Mouse (Mus musculus): ENCODE measurements around the gene Plet1. TPM values are rescaled to one million over a fixed set of nuclear protein-coding genes. Genes with fewer than 3 reads are reported as not detected.

Gene Plet1
- total RNA-seq, 2 experiments from 2014 or later = not detected

DNA sequence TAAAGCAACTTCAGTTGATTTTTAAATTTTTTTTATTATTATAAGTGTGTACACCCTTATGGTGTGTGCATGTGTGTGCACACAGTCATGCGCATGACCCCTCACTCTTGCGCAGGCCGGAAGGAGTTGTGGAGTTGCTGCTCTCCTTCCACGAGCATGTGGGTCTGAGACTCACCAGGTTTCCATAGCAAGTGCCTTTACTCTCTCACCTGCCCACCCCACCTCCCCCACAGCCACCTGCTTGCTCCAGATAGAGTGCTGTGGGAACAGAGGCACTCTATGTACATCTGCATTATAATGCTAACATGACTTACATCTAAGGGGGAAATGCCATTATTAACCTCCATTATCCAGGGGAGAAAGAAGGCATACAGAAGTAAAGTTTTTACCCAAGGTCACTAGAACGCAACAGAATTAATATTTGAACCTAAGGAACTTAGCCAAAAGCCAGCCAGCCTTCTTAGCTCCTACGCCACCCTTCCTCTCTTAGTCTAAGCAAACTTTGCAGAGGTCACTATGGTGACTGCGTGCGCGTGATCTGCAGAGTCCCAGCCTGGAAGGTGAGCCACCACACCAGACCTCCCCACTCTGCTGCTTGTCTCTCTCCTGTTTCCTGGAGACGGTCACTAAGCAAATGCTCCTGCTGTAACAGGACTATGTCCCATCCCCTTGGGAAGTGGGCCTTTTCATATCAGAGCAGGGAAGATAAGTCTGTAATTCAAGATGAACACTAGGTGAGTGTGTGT is 1.3 kb downstream of the Plet1 start:
- no peak for ATAC-seq (ENCODE audit: poor library complexity, severe bottlenecking)

DNA sequence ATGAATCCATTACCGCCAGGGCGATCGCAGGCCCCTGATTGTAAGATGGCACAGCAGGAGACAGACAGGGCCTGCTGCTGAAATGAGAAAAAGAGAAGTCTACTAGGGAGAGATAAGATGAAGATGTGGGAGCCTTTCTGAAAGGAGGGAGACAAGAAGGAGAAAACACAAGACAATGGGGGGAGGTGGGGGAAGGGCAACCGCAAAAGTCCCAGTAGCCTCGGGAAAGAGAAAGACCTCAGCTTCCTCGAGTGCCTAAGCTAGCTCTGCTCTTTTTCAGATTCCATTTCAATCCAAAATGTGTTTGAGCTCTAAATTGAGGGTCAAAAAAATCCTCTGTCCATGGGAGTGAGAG is 1.8 kb downstream of the Plet1 start:
- no peak for ATAC-seq (ENCODE audit: poor library complexity, severe bottlenecking)

DNA sequence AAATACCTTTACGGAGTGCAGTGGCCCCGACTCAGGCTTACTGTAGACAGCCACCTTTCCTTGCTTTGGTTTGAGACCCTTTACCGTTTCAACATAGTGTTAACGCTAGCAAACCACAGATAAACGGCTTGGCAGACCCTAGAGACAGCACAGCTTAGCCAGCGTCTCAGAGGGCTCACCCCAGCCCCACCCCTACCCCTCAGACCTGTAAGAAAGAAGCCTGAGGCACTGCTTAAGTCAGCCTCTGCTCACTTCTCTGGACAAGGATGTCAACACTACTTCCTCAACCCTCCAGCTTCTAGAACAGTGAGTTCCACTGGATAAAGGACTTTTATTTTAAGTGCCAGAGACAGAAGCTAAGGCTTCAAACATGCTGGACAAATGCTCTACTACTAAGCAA is 2.2 kb downstream of the Plet1 start:
- ATAC-seq (ENCODE audit: poor library complexity, severe bottlenecking) = no peak

DNA sequence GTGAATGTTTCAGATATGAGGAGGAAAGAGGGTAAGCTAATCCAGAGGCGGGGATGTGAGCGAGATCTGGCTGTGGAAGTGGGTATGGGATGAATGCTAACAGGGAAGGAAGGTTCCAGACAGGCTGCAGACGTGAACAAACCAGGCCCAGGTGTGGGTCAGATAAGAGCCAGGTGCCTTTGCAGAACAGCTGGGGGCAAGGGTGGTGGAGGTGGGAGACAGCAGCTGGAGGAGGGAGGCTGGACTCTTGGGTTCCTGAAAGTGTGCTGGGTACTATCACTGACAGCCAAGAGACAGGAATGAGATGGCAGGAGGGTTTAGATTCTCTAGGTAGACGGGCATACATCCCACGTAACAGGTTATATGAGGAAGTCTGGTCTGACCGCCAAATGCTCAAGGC is 2.8 kb downstream of the Plet1 start:
- ATAC-seq (ENCODE audit: poor library complexity, severe bottlenecking) = no peak

DNA sequence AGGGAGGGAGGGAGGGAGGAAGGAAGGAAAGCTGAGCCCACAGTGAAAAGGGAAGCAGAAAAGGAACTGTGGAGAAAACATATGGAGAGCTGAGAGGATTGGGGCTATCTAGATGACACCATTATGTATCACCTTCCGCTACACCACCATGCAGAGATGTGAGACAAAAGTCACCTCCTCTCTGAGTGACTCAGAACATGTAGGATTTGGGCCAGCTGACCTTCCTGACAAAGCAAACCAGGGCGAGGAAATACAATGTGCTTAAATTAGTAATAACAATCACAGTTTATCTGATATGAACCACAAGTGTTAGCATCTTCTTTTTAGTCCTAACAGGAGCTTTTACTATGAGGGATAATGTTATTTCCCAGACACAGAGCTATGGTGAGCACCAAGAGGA is 3.2 kb downstream of the Plet1 start:
- ATAC-seq (ENCODE audit: poor library complexity, severe bottlenecking) = no peak

DNA sequence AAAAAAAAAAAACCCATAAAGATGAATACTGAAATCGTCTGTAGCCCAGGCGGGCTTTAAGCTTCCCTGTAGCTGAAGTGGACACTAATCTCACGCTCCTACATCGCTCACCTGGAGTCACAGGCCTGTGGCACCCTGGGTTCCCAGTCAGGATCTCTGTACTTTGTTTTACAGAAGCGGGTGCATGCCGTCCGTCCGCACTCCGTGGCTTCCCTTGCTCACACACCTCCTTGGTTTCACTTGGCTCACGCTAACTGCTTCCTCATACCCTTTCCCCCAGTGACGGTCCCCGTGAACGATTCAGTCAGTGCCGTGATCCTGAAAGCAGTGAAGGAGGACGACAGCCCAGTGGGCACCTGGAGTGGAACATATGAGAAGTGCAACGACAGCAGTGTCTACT is 4.5 kb downstream of the Plet1 start:
- peak; percentile 73 for ATAC-seq (ENCODE audit: poor library complexity, severe bottlenecking)

DNA sequence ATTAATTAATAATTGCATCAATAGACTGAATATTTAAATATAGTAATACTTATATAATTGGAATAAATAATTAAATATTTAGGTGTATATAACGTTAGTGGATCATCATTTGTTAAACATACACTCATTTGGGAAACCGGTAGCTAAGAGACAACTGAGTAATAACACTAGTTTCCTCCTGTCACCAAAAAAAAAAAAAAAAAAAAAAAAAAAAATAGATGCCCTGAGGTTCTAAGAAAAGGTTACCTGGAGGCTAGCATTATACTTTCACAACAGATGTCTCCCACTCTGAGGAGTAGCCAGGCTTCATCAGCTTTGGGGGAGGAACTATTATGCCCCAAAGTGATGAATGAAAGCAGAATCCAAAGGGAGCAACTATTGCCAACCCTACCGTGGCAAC is 5.5 kb downstream of the Plet1 start:
- no peak for ATAC-seq (ENCODE audit: poor library complexity, severe bottlenecking)

DNA sequence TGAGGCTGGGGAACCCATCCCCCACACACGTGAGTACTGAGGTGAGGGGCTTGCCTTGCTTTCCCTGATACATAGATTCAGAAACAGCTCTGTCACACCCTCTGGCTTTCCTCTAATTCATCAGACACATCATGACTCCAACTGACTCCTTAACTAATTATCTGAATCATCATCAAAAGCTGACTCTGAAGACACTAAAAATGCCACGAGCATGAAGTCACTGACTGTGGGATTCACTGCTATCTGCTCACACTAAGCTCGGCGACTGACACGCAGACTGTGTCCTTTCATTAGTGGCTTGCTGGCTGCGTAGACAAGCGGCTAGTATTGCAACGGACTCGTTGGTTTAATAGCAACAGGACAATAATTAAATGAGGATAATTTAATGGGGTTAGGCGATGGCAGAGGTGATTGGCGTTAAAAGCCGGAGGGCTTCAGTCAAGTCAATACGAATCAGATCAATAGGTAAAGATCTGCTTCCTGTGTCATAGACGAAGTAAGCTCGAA is 6.2 kb downstream of the Plet1 start:
- ATAC-seq (ENCODE audit: poor library complexity, severe bottlenecking) = no peak

DNA sequence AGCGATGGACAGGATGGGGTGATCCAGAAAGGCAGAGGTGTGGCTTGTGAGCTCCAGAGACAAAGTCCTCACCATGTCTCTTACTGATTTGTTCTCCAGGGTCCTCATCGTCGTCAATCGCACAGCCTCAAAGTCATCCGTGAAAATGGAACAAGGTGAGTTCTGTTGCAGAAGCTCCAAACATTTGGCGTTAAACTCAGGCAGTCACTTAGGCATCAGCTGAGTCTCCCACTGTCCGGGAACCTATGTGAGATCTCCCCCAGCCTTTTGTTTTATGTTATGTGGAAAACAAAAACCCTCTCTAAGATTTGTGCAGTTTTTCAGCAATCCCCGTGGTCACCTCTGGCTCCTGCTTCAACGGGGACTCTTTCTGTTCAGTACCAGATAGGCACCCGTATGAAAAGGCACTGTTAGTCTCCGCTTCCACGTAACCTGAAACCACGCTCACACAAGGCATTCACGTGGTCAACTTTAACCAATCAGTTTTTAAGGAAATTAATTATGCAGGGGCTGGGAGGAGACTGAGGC is 6.7 kb downstream of the Plet1 start:
- ATAC-seq (ENCODE audit: poor library complexity, severe bottlenecking) = peak; percentile 51

DNA sequence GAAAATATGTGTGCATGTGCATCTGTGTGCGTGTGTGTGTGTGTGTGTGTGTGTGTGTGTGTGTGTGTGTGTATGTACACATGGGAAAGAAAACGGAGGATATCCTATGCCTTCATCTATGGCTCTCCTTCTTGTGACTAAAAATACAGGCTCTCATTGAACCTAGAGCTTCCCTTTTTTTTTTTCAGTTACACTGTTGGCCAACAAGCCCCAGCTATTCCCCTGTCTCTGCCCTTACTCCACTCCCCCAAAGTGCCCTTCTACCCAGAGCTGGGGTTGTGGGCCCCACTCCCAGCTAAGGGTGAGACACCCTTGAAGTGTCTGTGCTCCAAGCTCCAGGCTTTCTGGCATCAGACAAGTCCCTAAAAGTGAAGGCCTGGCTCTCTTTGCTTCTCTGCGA is 8.6 kb downstream of the Plet1 start:
- peak; percentile 55 for ATAC-seq (ENCODE audit: poor library complexity, severe bottlenecking)

DNA sequence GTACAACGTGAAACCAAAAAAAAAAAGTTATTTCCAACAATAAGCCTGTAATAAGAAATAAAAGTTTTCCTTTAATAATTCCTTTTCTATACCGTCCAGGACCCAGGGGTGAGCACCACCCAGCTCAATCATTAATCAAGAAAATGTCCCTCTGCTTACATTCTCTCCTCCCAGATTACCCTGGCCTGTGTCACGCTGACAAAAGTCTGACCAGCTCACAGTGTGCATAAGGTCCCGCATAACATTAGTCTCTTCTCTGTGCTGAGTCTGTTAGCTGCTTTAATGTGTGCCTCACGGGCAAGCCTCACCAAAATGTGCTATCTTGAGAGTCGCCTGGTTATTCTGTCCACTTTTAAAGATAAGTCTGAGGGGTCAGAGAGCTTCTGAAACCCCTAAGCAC is 11.1 kb downstream of the Plet1 start:
- ATAC-seq (ENCODE audit: poor library complexity, severe bottlenecking) = no peak

DNA sequence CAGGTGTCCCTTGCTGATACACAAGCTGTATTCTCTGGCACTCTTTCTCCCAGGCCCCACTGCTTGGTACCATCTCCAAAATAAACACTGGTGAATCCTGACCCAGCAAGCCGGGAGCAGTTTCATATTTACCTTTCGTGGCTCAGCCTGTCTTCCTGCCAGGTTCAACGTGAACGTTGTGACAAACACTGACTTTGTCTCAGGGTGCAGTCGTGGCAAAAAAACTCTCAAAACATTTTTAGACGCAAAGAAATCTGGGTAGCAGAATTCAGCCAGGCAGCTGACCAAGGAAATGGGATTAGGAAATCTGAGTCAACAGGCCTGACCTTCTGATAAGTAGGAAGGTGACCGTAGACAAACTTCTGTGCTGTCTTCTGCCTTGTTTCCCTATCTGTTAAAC is 13.2 kb downstream of the Plet1 start:
- no peak for ATAC-seq (ENCODE audit: poor library complexity, severe bottlenecking)

DNA sequence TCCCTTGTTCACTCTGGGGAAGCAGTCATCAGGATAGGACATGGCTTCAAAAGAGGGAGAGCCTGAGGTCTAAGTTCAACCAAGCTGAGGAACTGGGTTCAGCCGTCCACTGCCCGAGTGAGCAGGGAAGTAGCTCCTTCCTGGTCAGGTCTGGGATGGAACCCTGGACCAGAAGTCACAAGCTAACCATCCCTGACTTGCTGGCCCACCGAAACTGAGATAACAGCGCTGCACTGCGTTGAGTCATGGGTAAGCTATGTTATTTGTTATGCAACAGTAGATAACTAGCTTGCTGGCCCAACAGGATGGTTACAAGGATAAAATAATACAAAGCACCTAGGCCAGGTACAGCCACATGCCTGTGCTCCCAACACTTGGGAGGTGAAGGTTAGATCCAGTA is 21.1 kb downstream of the Plet1 start:
- ATAC-seq (ENCODE audit: poor library complexity, severe bottlenecking) = no peak

DNA sequence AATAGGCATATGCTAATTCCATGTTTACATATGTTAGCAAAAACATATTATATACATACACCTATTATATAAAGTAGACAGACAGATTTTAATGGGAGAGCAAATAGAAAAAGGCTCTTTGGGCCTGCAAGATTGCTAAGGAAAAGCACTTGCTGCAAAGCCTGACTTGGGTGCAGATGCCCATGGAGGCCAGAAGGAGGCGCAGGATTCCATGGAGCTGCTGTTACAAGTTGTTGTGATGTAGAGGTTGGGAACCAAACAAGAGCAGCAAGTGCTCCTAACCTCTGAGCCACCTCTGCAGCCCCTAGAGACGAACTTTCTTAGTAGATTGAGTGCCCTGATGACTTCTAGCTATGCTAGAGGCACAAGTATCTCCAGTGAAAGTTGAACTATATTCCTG is 24.5 kb downstream of the Plet1 start:
- no peak for ATAC-seq (ENCODE audit: poor library complexity, severe bottlenecking)

DNA sequence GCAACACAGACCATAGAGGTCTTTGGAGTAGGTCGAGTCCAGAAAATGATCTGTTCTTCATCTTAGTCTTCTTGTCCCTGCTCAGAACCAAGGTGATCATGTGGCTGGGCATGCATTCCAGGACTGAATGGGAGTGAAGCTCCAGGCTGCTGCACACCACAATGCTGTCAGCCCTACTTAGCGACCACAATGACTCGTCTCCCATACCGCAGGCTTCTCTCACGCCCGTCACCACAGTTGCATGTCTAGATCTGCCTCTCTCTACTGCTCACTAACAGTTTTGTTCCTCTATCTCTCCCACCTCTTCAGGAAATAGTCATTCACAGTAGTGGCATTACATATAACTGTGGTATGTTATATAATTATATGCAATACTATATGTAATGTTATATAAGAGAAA is 26.4 kb downstream of the Plet1 start:
- peak; percentile 77 for ATAC-seq (ENCODE audit: poor library complexity, severe bottlenecking)

DNA sequence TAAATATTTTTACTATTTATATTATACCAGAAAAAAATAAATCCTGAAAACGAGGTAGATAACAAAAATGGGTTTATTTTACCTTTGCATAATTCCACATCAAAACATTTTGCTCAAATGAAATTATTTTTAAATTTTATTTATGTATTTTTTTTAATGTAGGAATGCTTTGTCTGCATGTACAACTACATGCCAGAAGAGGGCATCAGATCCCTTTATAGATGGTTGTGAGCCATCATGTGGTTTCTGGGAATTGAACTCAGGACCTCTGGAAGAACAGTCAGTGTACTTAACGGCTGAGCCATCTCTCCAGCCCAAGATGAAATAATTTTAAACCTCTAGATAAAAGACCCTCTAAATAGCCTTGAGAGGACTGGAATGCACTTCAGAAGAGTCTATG is 27.2 kb downstream of the Plet1 start:
- ATAC-seq (ENCODE audit: poor library complexity, severe bottlenecking) = no peak

DNA sequence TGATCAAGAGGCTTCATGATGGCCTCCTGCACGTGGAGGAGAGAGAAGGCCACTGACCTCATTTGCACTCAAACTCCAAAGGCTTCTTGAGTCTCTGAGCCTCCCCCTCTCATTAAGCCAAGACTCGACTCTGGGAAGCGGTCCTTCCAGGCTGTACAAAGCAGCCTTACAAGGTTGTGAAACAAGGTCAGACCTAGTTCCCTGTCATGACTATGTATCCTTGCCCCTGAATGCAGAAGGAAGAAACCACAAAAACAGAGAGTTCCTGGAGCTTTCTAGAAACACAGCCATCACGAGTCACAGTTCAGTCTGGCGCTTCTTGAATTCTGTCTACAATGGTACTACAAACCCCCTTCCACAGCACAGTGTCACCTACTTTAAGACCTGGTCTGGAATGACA is 28.2 kb downstream of the Plet1 start:
- ATAC-seq (ENCODE audit: poor library complexity, severe bottlenecking) = peak; percentile 67

DNA sequence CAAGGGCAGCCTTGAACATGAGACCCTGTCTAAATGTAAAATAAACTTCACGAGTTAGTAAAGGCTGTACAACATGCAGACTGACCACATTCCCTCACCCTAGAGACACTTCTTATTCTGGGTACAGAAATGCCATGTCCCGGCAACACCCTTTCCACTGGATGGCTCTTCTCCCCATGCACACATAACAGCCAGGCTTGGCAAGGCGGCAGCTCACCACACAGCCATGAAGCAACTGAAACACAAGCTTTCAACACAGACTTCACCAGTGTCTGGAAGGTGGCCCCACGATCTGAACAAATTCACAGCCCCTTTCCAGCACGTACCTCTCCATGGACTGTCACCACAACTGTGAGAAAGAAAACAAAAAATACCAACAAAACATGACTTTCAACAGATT is 30.6 kb downstream of the Plet1 start:
- ATAC-seq (ENCODE audit: poor library complexity, severe bottlenecking) = no peak

DNA sequence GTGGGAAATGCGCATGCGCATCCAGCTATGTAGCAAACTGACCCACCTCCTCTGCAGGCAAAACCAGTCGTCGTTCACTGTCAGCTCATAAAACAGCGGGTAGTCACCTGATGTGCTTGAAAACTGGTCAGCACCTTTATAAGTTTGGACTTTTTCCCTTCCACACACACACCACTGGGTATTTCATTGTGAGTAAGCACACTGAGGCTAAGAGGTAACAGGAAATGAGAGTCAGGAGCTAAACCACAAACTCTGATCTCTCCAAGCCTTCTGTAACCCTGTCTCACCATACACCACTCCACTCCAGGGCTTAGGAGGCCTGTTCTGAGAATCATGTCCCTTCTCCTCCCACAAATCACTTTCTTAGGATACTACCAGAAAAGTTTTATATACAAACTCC is 31.3 kb downstream of the Plet1 start:
- ATAC-seq (ENCODE audit: poor library complexity, severe bottlenecking) = no peak

DNA sequence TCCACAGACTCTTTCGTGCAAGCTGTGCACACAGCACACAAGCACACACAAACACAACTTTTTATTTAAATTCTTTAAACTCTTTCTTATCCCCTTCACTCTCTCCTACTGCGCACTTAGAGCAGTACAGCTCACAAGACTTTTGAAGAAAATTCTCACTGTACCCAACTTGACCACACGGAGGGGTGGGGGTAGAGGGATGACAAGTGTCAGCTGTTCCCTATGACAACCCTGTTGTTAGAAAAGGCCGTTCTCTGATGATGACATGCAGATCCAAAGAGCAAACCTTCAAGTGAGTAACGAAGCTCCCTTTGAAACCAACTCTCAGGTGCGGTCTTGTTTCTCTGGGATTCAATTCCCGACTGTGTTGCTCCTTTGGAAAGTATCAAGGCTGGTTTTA is 33.5 kb downstream of the Plet1 start:
- ATAC-seq (ENCODE audit: poor library complexity, severe bottlenecking) = peak; percentile 37

DNA sequence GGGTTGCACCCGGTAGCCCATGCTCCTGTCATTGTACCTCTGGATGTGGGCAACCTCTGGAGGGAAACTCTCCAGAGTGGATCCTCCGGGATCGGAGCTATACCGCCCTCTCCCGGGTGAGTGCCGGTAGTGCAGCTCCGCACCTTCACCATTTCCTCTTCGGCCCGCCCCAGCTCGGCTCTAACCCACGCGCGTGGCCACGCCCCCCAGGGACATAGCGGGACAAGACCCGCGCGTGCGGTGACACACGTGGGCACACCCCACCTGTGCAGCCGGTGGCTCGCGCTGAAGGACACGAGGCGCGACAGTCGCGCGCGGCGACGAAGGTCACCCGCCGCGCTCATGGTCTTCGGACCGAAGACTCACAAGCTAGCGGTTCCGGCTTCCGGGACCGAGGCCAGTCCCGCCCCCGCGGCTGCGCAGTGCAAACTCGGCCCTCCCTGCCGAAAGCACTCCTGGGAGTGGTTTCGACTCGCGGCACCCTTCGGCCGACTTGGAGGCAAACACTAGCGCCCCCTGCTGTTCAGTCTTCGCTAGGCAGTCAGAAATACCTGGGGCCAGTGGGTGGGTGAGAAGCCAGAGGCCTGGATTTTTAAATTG is 34.1 kb downstream of the Plet1 start, which contains the start of gene Pts:
Pts (minus strand) TSS at position 432 of the 600 bp plus-strand sequence.
- peak; percentile 81 for ATAC-seq (ENCODE audit: poor library complexity, severe bottlenecking)

DNA sequence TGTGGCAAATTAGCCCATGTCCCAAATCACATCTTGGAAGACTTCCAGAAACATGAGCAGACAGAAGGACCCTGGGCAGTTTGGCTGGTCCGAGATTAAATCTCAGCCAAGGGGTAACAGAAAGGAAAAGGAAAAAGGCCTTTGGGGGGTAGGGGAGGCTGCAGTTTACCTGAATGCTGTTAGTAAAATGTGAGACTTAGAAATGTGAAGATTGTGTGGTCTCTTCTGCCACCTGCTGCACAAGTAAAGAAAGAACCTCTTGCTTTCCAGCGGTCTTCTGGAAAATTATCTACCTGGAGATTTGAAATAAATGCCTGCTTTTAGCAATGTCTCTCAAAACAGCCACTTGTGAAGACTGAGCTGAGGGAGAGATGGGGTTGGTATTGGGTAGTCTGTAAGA is 36.6 kb downstream of the Plet1 start:
- no peak for ATAC-seq (ENCODE audit: poor library complexity, severe bottlenecking)
